Mouse (Mus musculus) gastrocnemius, adult 8-10 months (tissue): ENCODE data around the gene Vegfb. TPM values are rescaled to one million over a fixed set of nuclear protein-coding genes. Genes with fewer than 3 reads are reported as not detected.
"Not testable (repeated sequence)": the region's sequence is repeated elsewhere in the genome, so short reads cannot be mapped to it uniquely, and the experiment has no call there.

Experiments
- DNase-seq, 2 experiments: peaks; one replicate each; pipeline ENCODE4 v3.0.0; 2022; ENCODE audit warnings: low spot score in 2 of 2
- total RNA-seq, 4 experiments: library from RNA; stranded (reverse); gene quantifications; 2 replicates each; pipeline ENCODE4 v1.2.4; 2022

The Vegfb gene
- total RNA-seq, 4 experiments from 2014 or later: 167 to 187 (median 183) TPM

- DNase-seq: peak; percentile 92 to 96
These were observed 4.8 kb upstream of the Vegfb start, which contains the start of gene Dnajc4 for GRCm38 (mm10) chr19:6992011-6992858. Gene Dnajc4 (minus strand): TSS chr19:6992572.

- DNase-seq: not testable (repeated sequence)
These were observed 3.7 kb upstream of the Vegfb start for GRCm38 (mm10) chr19:6991166-6991565.

GRCm38 (mm10) chr19:6990712-6991111 is 3.3 kb upstream of the Vegfb start:
- no peak for DNase-seq

GRCm38 (mm10) chr19:6989251-6989650 is 1.8 kb upstream of the Vegfb start:
- DNase-seq: no peak

GRCm38 (mm10) chr19:6987904-6988285 is 444 bp upstream of the Vegfb start:
- no peak for DNase-seq

- no peak for DNase-seq
These were observed 1.3 kb downstream of the Vegfb start for GRCm38 (mm10) chr19:6985951-6986708.

GRCm38 (mm10) chr19:6985300-6985699 is 2.2 kb downstream of the Vegfb start:
- no peak for DNase-seq

- no peak for DNase-seq
These were observed 3.8 kb downstream of the Vegfb start for GRCm38 (mm10) chr19:6983621-6984020.

- DNase-seq: no peak
These were observed 6.0 kb downstream of the Vegfb start for GRCm38 (mm10) chr19:6981465-6981864.

GRCm38 (mm10) chr19:6980381-6981093 is 6.9 kb downstream of the Vegfb start, which contains the start of gene Fkbp2:
Gene Fkbp2 (minus strand): TSS chr19:6980501.
- DNase-seq: peak; percentile 98 to 99

GRCm38 (mm10) chr19:6979486-6980380 is 7.7 kb downstream of the Vegfb start:
- peak; percentile 100 for DNase-seq

GRCm38 (mm10) chr19:6979001-6979479 is 8.4 kb downstream of the Vegfb start:
- DNase-seq: peak; percentile 37 to 49

- DNase-seq: no peak
These were observed 8.8 kb downstream of the Vegfb start for GRCm38 (mm10) chr19:6978639-6978974.

GRCm38 (mm10) chr19:6977759-6978638 is 9.5 kb downstream of the Vegfb start:
- DNase-seq: no peak

- DNase-seq: peak; percentile 73 to 79
These were observed 11.6 kb downstream of the Vegfb start, which contains the start of gene Plcb3 for GRCm38 (mm10) chr19:6975537-6976521. Gene Plcb3 (minus strand): TSS chr19:6976470.

- peak; percentile 64 to 70 for DNase-seq
These were observed 12.9 kb downstream of the Vegfb start, which contains the start of gene Ppp1r14b for GRCm38 (mm10) chr19:6974211-6975205. Gene Ppp1r14b (plus strand): TSS chr19:6974968.
